Mouse (Mus musculus): Measurements from ENCODE around the gene Ppa2. TPM values are rescaled to one million over a fixed set of nuclear protein-coding genes. Genes with fewer than 3 reads are reported as not detected.
A peak's percentile ranks its signal among the peaks of the same experiment; 100 is the strongest.

Gene Ppa2
- polyA plus RNA-seq, 1 experiment from 2014 or later, result 94.1 TPM

- no peaks in the 10 kb centered on the region for H3K27me3 ChIP-seq (replicated peaks; ENCODE audit: insufficient read depth, low read length)
- ATAC-seq (no peak), DNase-seq (ENCODE audit: low spot score) (no peak)
- no peak overlapping the region for H3K4me3 ChIP-seq (ENCODE audit: low read depth, low read length)
- no peak overlapping the region for H3K27ac ChIP-seq (ENCODE audit: low read length)
- no peaks in the 10 kb centered on the region for H3K4me1 ChIP-seq (ENCODE audit: insufficient read depth, low read depth, low read length)
- TF ChIP-seq CTCF (IDR thresholded peaks at IDR 0.05), result no peak
- no peak for TF ChIP-seq EP300 (IDR thresholded peaks at IDR 0.05)
- WGBS, result 86% methylated on average over 9 of the region's 9 CpGs
- H3K9me3 ChIP-seq (ENCODE audit: low read length), result no peaks in the 10 kb centered on the region
- no peaks in the 10 kb centered on the region for H3K36me3 ChIP-seq (ENCODE audit: insufficient read depth, low read length)
- no peak overlapping the region for H3K9ac ChIP-seq (replicated peaks; ENCODE audit: low read depth)
- no peak overlapping the region for H3K4me2 ChIP-seq (replicated peaks; ENCODE audit: low read depth, low read length)
Observed at GRCm38 (mm10) chr3:133366096-133366495, 56.2 kb downstream of the Ppa2 start.

- Histone ChIP-seq H3K9me3 (ENCODE audit: low read length) (no peaks in the 10 kb centered on the region), H3K27ac (ENCODE audit: low read length) (no peak overlapping the region), H3K4me1 (ENCODE audit: insufficient read depth, low read depth, low read length) (no peaks in the 10 kb centered on the region), H3K4me2 (replicated peaks; ENCODE audit: low read depth, low read length) (no peak overlapping the region), H3K27me3 (replicated peaks; ENCODE audit: insufficient read depth, low read length) (no peaks in the 10 kb centered on the region), H3K4me3 (ENCODE audit: low read depth, low read length) (no peak overlapping the region), H3K36me3 (ENCODE audit: insufficient read depth, low read length) (no peaks in the 10 kb centered on the region), H3K9ac (replicated peaks; ENCODE audit: low read depth) (no peak overlapping the region)
- TF ChIP-seq CTCF (IDR thresholded peaks at IDR 0.05), result no peak
- TF ChIP-seq EP300 (IDR thresholded peaks at IDR 0.05), result no peak
- DNase-seq (ENCODE audit: low spot score) (peak; percentile 9), ATAC-seq (no peak)
Observed at GRCm38 (mm10) chr3:133378174-133378573, 68.3 kb downstream of the Ppa2 start.

GRCm38 (mm10) chr3:133379997-133380396, 70.1 kb downstream of the Ppa2 start:
- no peak overlapping the region for H3K4me3 ChIP-seq (ENCODE audit: low read depth, low read length)
- H3K4me2 ChIP-seq (replicated peaks; ENCODE audit: low read depth, low read length), result no peak overlapping the region
- H3K9ac ChIP-seq (replicated peaks; ENCODE audit: low read depth), result no peak overlapping the region
- no peaks in the 10 kb centered on the region for H3K9me3 ChIP-seq (ENCODE audit: low read length)
- no peaks in the 10 kb centered on the region for H3K36me3 ChIP-seq (ENCODE audit: insufficient read depth, low read length)
- no peak for TF ChIP-seq EP300 (IDR thresholded peaks at IDR 0.05)
- TF ChIP-seq CTCF (IDR thresholded peaks at IDR 0.05), result no peak
- WGBS, result 93% methylated on average over 1 of the region's 1 CpGs
- H3K27me3 ChIP-seq (replicated peaks; ENCODE audit: insufficient read depth, low read length), result no peaks in the 10 kb centered on the region
- DNase-seq (ENCODE audit: low spot score) (no peak), ATAC-seq (no peak)
- no peak overlapping the region for H3K27ac ChIP-seq (ENCODE audit: low read length)
- no peaks in the 10 kb centered on the region for H3K4me1 ChIP-seq (ENCODE audit: insufficient read depth, low read depth, low read length)

GRCm38 (mm10) chr3:133381519-133381918, 71.6 kb downstream of the Ppa2 start:
- Histone ChIP-seq H3K27me3 (replicated peaks; ENCODE audit: insufficient read depth, low read length) (no peaks in the 10 kb centered on the region), H3K9me3 (ENCODE audit: low read length) (no peaks in the 10 kb centered on the region), H3K4me2 (replicated peaks; ENCODE audit: low read depth, low read length) (no peak overlapping the region), H3K4me3 (ENCODE audit: low read depth, low read length) (no peak overlapping the region), H3K27ac (ENCODE audit: low read length) (no peak overlapping the region), H3K4me1 (ENCODE audit: insufficient read depth, low read depth, low read length) (no peaks in the 10 kb centered on the region), H3K36me3 (ENCODE audit: insufficient read depth, low read length) (no peaks in the 10 kb centered on the region), H3K9ac (replicated peaks; ENCODE audit: low read depth) (no peak overlapping the region)
- DNase-seq (ENCODE audit: low spot score) (no peak), ATAC-seq (no peak)
- TF ChIP-seq EP300 (IDR thresholded peaks at IDR 0.05), result no peak
- TF ChIP-seq CTCF (IDR thresholded peaks at IDR 0.05), result no peak
- WGBS, result 72% methylated on average over 11 of the region's 11 CpGs

- Histone ChIP-seq H3K27me3 (replicated peaks; ENCODE audit: insufficient read depth, low read length) (no peaks in the 10 kb centered on the region), H3K36me3 (ENCODE audit: insufficient read depth, low read length) (no peaks in the 10 kb centered on the region), H3K4me1 (ENCODE audit: insufficient read depth, low read depth, low read length) (no peaks in the 10 kb centered on the region), H3K27ac (ENCODE audit: low read length) (no peak overlapping the region), H3K9me3 (ENCODE audit: low read length) (no peaks in the 10 kb centered on the region), H3K9ac (replicated peaks; ENCODE audit: low read depth) (no peak overlapping the region), H3K4me2 (replicated peaks; ENCODE audit: low read depth, low read length) (no peak overlapping the region), H3K4me3 (ENCODE audit: low read depth, low read length) (no peak overlapping the region)
- no peak for ATAC-seq
- DNase-seq (ENCODE audit: low spot score), result peak; percentile 15
- WGBS, result 51% methylated on average over 9 of the region's 9 CpGs
- TF ChIP-seq CTCF (IDR thresholded peaks at IDR 0.05) (no peak), EP300 (IDR thresholded peaks at IDR 0.05) (no peak)
Observed at GRCm38 (mm10) chr3:133382147-133382546, 72.2 kb downstream of the Ppa2 start.

- no peak for DNase-seq (ENCODE audit: low spot score)
- no peaks in the 10 kb centered on the region for H3K27me3 ChIP-seq (replicated peaks; ENCODE audit: insufficient read depth, low read length)
Observed at GRCm38 (mm10) chr3:133384164-133384708, 74.3 kb downstream of the Ppa2 start.

GRCm38 (mm10) chr3:133387283-133387682, 77.4 kb downstream of the Ppa2 start:
- Histone ChIP-seq H3K36me3 (ENCODE audit: insufficient read depth, low read length) (no peaks in the 10 kb centered on the region), H3K4me1 (ENCODE audit: insufficient read depth, low read depth, low read length) (no peaks in the 10 kb centered on the region), H3K27ac (ENCODE audit: low read length) (no peak overlapping the region), H3K4me3 (ENCODE audit: low read depth, low read length) (no peak overlapping the region), H3K9ac (replicated peaks; ENCODE audit: low read depth) (no peak overlapping the region), H3K27me3 (replicated peaks; ENCODE audit: insufficient read depth, low read length) (no peaks in the 10 kb centered on the region), H3K4me2 (replicated peaks; ENCODE audit: low read depth, low read length) (no peak overlapping the region), H3K9me3 (ENCODE audit: low read length) (no peaks in the 10 kb centered on the region)
- TF ChIP-seq CTCF (IDR thresholded peaks at IDR 0.05) (no peak), EP300 (IDR thresholded peaks at IDR 0.05) (no peak)
- ATAC-seq (no peak), DNase-seq (ENCODE audit: low spot score) (no peak)
- WGBS, result 76% methylated on average over 7 of the region's 7 CpGs

More at GRCm38 (mm10) chr3:133384164-133384708, 74.3 kb downstream of the Ppa2 start:
- TF ChIP-seq EP300 (IDR thresholded peaks at IDR 0.05) (no peak), CTCF (IDR thresholded peaks at IDR 0.05) (no peak)
- H3K9me3 ChIP-seq (ENCODE audit: low read length), result no peaks in the 10 kb centered on the region
- no peaks in the 10 kb centered on the region for H3K36me3 ChIP-seq (ENCODE audit: insufficient read depth, low read length)
- no peak overlapping the region for H3K4me3 ChIP-seq (ENCODE audit: low read depth, low read length)
- 60% methylated on average over 6 of the region's 6 CpGs for WGBS
- no peak overlapping the region for H3K4me2 ChIP-seq (replicated peaks; ENCODE audit: low read depth, low read length)
- no peak overlapping the region for H3K27ac ChIP-seq (ENCODE audit: low read length)
- H3K9ac ChIP-seq (replicated peaks; ENCODE audit: low read depth), result no peak overlapping the region
- H3K4me1 ChIP-seq (ENCODE audit: insufficient read depth, low read depth, low read length), result no peaks in the 10 kb centered on the region
- ATAC-seq, result no peak
